Mouse (Mus musculus) testis, adult 2 months (tissue): ENCODE data around the gene Fhl4. TPM values are rescaled to one million over a fixed set of nuclear protein-coding genes. Genes with fewer than 3 reads are reported as not detected.

Experiments used
- H3K27ac ChIP-seq: fragments of 200-500 bp; 2 replicates; pipeline ENCODE4 v1.5.1; 2012; ENCODE audit warnings: low read depth, low read length; ENCODE audit not compliant: control insufficient read depth, insufficient read depth
- H3K27me3 ChIP-seq: fragments of 200-500 bp; 2 replicates; pipeline ENCODE4 v1.6.1; 2012; ENCODE audit warnings: mild to moderate bottlenecking, low read length, moderate library complexity; ENCODE audit not compliant: control insufficient read depth, insufficient read depth
- H3K36me3 ChIP-seq: fragments of 200-500 bp; 2 replicates; pipeline ENCODE4 v1.6.1; 2012; ENCODE audit warnings: mild to moderate bottlenecking, low read length; ENCODE audit not compliant: control insufficient read depth, insufficient read depth
- H3K4me1 ChIP-seq: fragments of 200-500 bp; 2 replicates; pipeline ENCODE4 v1.6.1; 2012; ENCODE audit warnings: low read length; ENCODE audit not compliant: control insufficient read depth, insufficient read depth
- H3K4me3 ChIP-seq: fragments of 200-500 bp; 2 replicates; pipeline ENCODE4 v1.5.1; 2012; ENCODE audit warnings: low read depth, mild to moderate bottlenecking, low read length, moderate library complexity, mixed read lengths; ENCODE audit not compliant: control insufficient read depth
- CTCF ChIP-seq: fragments of 200-500 bp; IDR thresholded peaks from 2 replicates; pipeline ENCODE4 v1.5.1; 2012; ENCODE audit warnings: low read depth, mild to moderate bottlenecking, inconsistent platforms, low read length, moderate library complexity; ENCODE audit not compliant: control insufficient read depth, insufficient read depth, insufficient replicate concordance
- POLR2A ChIP-seq: fragments of 200-500 bp; IDR thresholded peaks from 2 replicates; pipeline ENCODE4 v1.6.1; 2012; ENCODE audit warnings: low read depth, mild to moderate bottlenecking, inconsistent platforms, low read length, moderate library complexity; ENCODE audit not compliant: control insufficient read depth
- polyA plus RNA-seq: library from polyadenylated mRNA; depleted of rRNA; stranded (reverse); fragments of >200 nt; gene quantifications from 2 replicates; pipeline ENCODE4 v1.2.3, GENCODE M21; 2012; rRNA removed

Fhl4 gene
- polyA plus RNA-seq, 1 experiment, result 2,043 TPM

DNA sequence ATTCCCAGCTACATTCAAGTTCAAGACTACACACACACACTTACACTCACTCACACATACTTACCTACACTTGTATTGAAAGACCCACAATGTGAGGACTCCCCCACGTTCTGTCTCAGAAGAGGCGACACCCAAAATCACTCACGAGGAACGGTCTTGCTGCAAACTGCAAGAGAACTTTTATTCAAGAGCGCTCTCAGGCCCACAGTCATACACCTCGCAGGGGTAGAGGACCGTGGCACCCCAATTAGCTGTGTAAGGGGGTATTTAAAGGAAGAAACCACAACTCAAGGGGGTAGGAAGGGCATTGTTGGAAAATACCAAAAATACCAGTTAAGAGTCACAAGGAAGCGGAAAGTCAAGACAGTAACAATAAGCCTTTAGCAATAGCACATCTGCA lies 54.3 kb downstream of the Fhl4 start:
- H3K27ac ChIP-seq, result no peak overlapping the region
- no peaks in the 10 kb centered on the region for H3K27me3 ChIP-seq
- no peaks in the 10 kb centered on the region for H3K36me3 ChIP-seq
- H3K4me1 ChIP-seq, result peaks cover 7% of the 10 kb centered on the region
- no peak overlapping the region for H3K4me3 ChIP-seq
- TF ChIP-seq CTCF, result no peak
- TF ChIP-seq POLR2A, result no peak

DNA sequence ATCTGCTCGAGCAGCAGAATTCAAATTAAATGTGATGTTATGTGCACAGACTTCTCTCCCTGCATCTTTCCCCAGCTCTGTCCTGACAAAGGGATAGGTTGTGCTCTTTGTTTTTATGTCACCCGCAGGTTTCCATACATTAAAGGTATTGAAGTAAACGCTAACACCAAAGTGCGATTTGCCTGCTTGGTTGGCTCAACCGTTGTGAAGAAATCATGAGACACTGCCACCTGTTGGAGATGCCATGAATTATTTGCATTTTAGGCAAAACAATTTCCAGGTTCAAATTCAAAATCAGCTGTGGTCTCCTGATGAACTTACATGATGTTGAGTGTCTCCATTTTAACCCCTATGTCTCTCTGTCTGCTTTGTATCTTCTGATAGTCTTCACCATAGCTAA lies 55.7 kb downstream of the Fhl4 start:
- Histone ChIP-seq H3K4me3 (no peak overlapping the region), H3K4me1 (peaks cover 7% of the 10 kb centered on the region), H3K36me3 (no peaks in the 10 kb centered on the region), H3K27me3 (no peaks in the 10 kb centered on the region), H3K27ac (no peak overlapping the region)
- peak; percentile 24; the same call in 1 of the 2 replicates for TF ChIP-seq CTCF
- TF ChIP-seq POLR2A, result no peak

Other genes with a start within 250 kb of the Fhl4 start
- gene Ric8b, start 184.9 kb downstream of the Fhl4 start, polyA plus RNA-seq, result 3.0 and 3.4 TPM in 2 replicates
- 5.7 and 6.4 TPM in 2 replicates for gene Tmem263, start 132 bp upstream of the Fhl4 start, polyA plus RNA-seq
- gene Mterf2, start 25.5 kb upstream of the Fhl4 start, polyA plus RNA-seq, result 3.4 and 4.2 TPM in 2 replicates
- 17.2 and 18.3 TPM in 2 replicates for gene Cry1, start 82.6 kb upstream of the Fhl4 start, polyA plus RNA-seq